Mouse (Mus musculus): ENCODE measurements around the gene Cdh10.

GRCm38 (mm10) chr15:18818185-18818973, at the start of gene Cdh10:
- no peak for TF ChIP-seq CTCF (conservative IDR thresholded peaks at IDR 0.05; ENCODE audit: insufficient read depth, insufficient read length, low read depth, low read length)
- no peak for TF ChIP-seq POLR2A (IDR thresholded peaks at IDR 0.05; ENCODE audit: low read depth, low read length)

All from kidney, adult 2 months (tissue).